8 mouse cellular contexts compared by ENCODE assay signal in genomic region chr9:69989303-69990121, GRCm38 (mm10). TPM values are rescaled to one million over a fixed set of nuclear protein-coding genes. Genes with fewer than 3 reads are reported as not detected.
DNase-seq lines count a peak whose midpoint lies in the region; ATAC-seq and TF ChIP-seq lines count a peak whose summit lies in the region.

Gene Bnip2, plus strand, starts transcription at chr9:69989466.

- peak; percentile 91 for ATAC-seq in embryonic facial prominence, embryonic 15.5 days (ENCODE audit: insufficient number of reproducible peaks, low FRiP score, low TSS enrichment, low read depth)
- peak; percentile 89 for ATAC-seq in limb, embryonic 14.5 days (ENCODE audit: low FRiP score, low read depth)
- ATAC-seq in midbrain, postnatal 0 days (ENCODE audit: low FRiP score), result peak; percentile 94

- under 1% methylated on average over 76 of the region's 76 CpGs for WGBS in bone marrow, adult 2 months
- WGBS in embryonic facial prominence, embryonic 15.5 days, result 0% methylated on average over 76 of the region's 76 CpGs
- under 1% methylated on average over 62 of the region's 76 CpGs for WGBS in limb, embryonic 14.5 days
- under 1% methylated on average over 57 of the region's 76 CpGs for WGBS in midbrain, postnatal 0 days

- TF ChIP-seq POLR2A in bone marrow, adult 2 months (IDR thresholded peaks at IDR 0.05; ENCODE audit: borderline replicate concordance, control insufficient read depth, low read depth, low read length), result peak; percentile 61
- peak; percentile 81; the same call in 1 of the 2 replicates for TF ChIP-seq POLR2A in limb, embryonic 14.5 days (IDR thresholded peaks at IDR 0.05; ENCODE audit: borderline replicate concordance, extremely low read depth, insufficient read depth, insufficient read length)

- no peaks in the 10 kb centered on the region for H3K27me3 ChIP-seq in embryonic facial prominence, embryonic 15.5 days
- H3K27me3 ChIP-seq in limb, embryonic 14.5 days (ENCODE audit: control insufficient read depth, insufficient read depth, low read length), result no peaks in the 10 kb centered on the region
- no peaks in the 10 kb centered on the region for H3K27me3 ChIP-seq in midbrain, postnatal 0 days (ENCODE audit: insufficient read depth, low read length)

- H3K4me1 ChIP-seq in bone marrow, adult 2 months (ENCODE audit: control insufficient read depth, insufficient read depth, low read length), result no peaks in the 10 kb centered on the region; the same call in none of the 2 replicates
- peaks cover 22% of the 10 kb centered on the region for H3K4me1 ChIP-seq in embryonic facial prominence, embryonic 15.5 days
- peaks cover 15% of the 10 kb centered on the region for H3K4me1 ChIP-seq in limb, embryonic 14.5 days (ENCODE audit: control insufficient read depth, insufficient read depth, low read length)
- H3K4me1 ChIP-seq in midbrain, postnatal 0 days (ENCODE audit: insufficient read depth, low read length), result peaks cover 5% of the 10 kb centered on the region

- peak within 1 kb of the TSS; percentile 58 for H3K4me2 ChIP-seq in embryonic facial prominence, embryonic 15.5 days (replicated peaks)
- peak within 1 kb of the TSS; percentile 72 for H3K4me2 ChIP-seq in limb, embryonic 14.5 days (replicated peaks; ENCODE audit: low read depth, low read length, severe bottlenecking)
- peak within 1 kb of the TSS; percentile 49 for H3K4me2 ChIP-seq in midbrain, postnatal 0 days (ENCODE audit: low read depth, low read length, poor library complexity, severe bottlenecking)

- H3K9me3 ChIP-seq in embryonic facial prominence, embryonic 15.5 days (replicated peaks), result no peaks in the 10 kb centered on the region
- H3K9me3 ChIP-seq in limb, embryonic 14.5 days (ENCODE audit: control insufficient read depth, low read length), result no peaks in the 10 kb centered on the region
- no peaks in the 10 kb centered on the region for H3K9me3 ChIP-seq in midbrain, postnatal 0 days (ENCODE audit: low read length)

- H3K27ac ChIP-seq in bone marrow, adult 2 months (ENCODE audit: control insufficient read depth, insufficient read depth, low read depth, low read length, poor library complexity), result peak within 1 kb of the TSS; percentile 99
- peak within 1 kb of the TSS; percentile 95 for H3K27ac ChIP-seq in embryonic facial prominence, embryonic 15.5 days (replicated peaks)
- peak within 1 kb of the TSS; percentile 94 for H3K27ac ChIP-seq in limb, embryonic 14.5 days (replicated peaks; ENCODE audit: low read depth, low read length)
- peak within 1 kb of the TSS; percentile 93 for H3K27ac ChIP-seq in midbrain, postnatal 0 days (ENCODE audit: low read depth, low read length)

- TF ChIP-seq CTCF in bone marrow, adult 2 months (IDR thresholded peaks at IDR 0.05; ENCODE audit: control insufficient read depth, insufficient read depth, low read length), result no peak
- TF ChIP-seq CTCF in midbrain, postnatal 0 days (IDR thresholded peaks at IDR 0.05), result no peak

- H3K4me3 ChIP-seq in bone marrow, adult 2 months (replicated peaks; ENCODE audit: control insufficient read depth, low read depth, low read length), result peak within 1 kb of the TSS; percentile 81
- peak within 1 kb of the TSS; percentile 72 for H3K4me3 ChIP-seq in embryonic facial prominence, embryonic 15.5 days (replicated peaks)
- H3K4me3 ChIP-seq in limb, embryonic 14.5 days (replicated peaks; ENCODE audit: low read length), result peak within 1 kb of the TSS; percentile 99
- peak within 1 kb of the TSS; percentile 99 for H3K4me3 ChIP-seq in midbrain, postnatal 0 days (ENCODE audit: low read depth, low read length)

- H3K36me3 ChIP-seq in embryonic facial prominence, embryonic 15.5 days, result peaks cover 5% of the 10 kb centered on the region; the same call in 1 of the 2 replicates
- H3K36me3 ChIP-seq in limb, embryonic 14.5 days (ENCODE audit: control insufficient read depth, insufficient read depth, low read length), result peaks cover 10% of the 10 kb centered on the region
- H3K36me3 ChIP-seq in midbrain, postnatal 0 days (ENCODE audit: insufficient read depth, low read length), result no peaks in the 10 kb centered on the region; the same call in 1 of the 2 replicates

- H3K9ac ChIP-seq in embryonic facial prominence, embryonic 15.5 days, result peak within 1 kb of the TSS; percentile 96
- H3K9ac ChIP-seq in limb, embryonic 14.5 days (ENCODE audit: low read depth, low read length, severe bottlenecking), result peak within 1 kb of the TSS; percentile 98
- H3K9ac ChIP-seq in midbrain, postnatal 0 days (replicated peaks; ENCODE audit: low read length, poor library complexity, severe bottlenecking), result peak within 1 kb of the TSS; percentile 98

- DNase-seq in 416B (ENCODE audit: low read depth), result peak; percentile 91
- DNase-seq in heart, adult 8-10 months (ENCODE audit: low spot score), result peak; percentile 96
- peak; percentile 97 for DNase-seq in kidney, adult 9 months
- peak; percentile 96 for DNase-seq in limb, embryonic 14.5 days (ENCODE audit: low spot score)
- peak; percentile 95 for DNase-seq in midbrain, postnatal 0 days (ENCODE audit: low spot score)
- DNase-seq in spleen, postnatal 14 days (ENCODE audit: low spot score in 2 of 2), result peak; percentile 89 to 92

RNA-seq across cellular contexts. Expression of gene Bnip2, which starts in this region (rescaled TPM):
- 42.5 and 63.5 TPM in 2 replicates for polyA plus RNA-seq in bone marrow, adult 2 months (2011; ENCODE audit: insufficient read depth, insufficient read length, low replicate concordance, missing spikeins)
- 104 and 107 TPM in 2 replicates for polyA plus RNA-seq in embryonic facial prominence, embryonic 15.5 days (2015; fragmentation: Nextera tagmentation; extraction: Ambion mirVana)
- 100 to 1,000 TPM in 2 of 4 experiments, 10 to 100 TPM in 2; 89.6 to 104 (median 99.6) TPM for total RNA-seq in heart, adult 8-10 months (2022)
- 67.3 and 83.8 TPM in 2 replicates for polyA plus RNA-seq in limb, embryonic 14.5 days (2012; rRNA removed)
- polyA plus RNA-seq in limb, embryonic 14.5 days (2014; fragmentation: Nextera tagmentation; extraction: Ambion mirVana), result 118 and 119 TPM in 2 replicates
- 41.5 and 63.6 TPM in 2 replicates for total RNA-seq in midbrain, postnatal 0 days (2014; rRNA removed)
- polyA plus RNA-seq in midbrain, postnatal 0 days (2015; fragmentation: Nextera tagmentation; extraction: Ambion mirVana), result 45.9 and 48.0 TPM in 2 replicates

Comparison
In these comparisons a context has a peak if more than half of its experiments do, and no peak if none do; other contexts are left out.
1. Peak in every context shown above with its lines: DNase-seq, ATAC-seq, H3K4me3 ChIP-seq and H3K27ac ChIP-seq.